Mouse (Mus musculus) cerebellum, adult 18-20 months (tissue): ENCODE data around the gene Vmn1r39.
A peak's percentile ranks its signal among the peaks of the same experiment; 100 is the strongest.
"Not testable (repeated sequence)": the region's sequence is repeated elsewhere in the genome, so short reads cannot be mapped to it uniquely, and the experiment has no call there.

Experiments
- DNase-seq, 2 experiments: peaks; one replicate each; pipeline ENCODE4 v3.0.0; 2021

Gene Vmn1r39

GRCm38 (mm10) chr6:66810509-66810908 lies at the start of gene Vmn1r39:
Vmn1r39 (minus strand) TSS chr6:66810609.
- no peak for DNase-seq

DNA sequence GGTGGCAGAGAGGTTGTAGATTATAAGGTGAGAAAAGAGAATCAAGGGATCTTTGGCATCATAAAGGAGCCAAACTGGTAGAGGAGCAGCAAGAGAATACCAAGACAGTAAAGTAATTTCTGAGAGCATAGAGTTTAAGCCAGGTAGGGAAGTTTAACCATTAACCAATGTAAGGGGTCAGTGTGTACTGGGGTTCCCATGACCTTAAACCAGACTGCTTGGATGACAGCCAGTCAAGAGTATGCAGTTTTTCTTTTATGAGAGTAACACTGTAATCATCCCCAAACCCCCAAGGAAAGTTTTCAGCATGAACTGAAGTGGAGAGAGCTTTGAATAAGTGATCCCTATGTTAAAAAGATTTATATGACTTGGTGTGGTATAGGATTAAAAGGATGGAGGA lies 49.0 kb upstream of the Vmn1r39 start:
- no peak for DNase-seq

GRCm38 (mm10) chr6:66858356-66858755 lies 47.9 kb upstream of the Vmn1r39 start:
- no peak for DNase-seq

- DNase-seq = no peak
Measured at GRCm38 (mm10) chr6:66856236-66856635, 45.8 kb upstream of the Vmn1r39 start.

- no peak for DNase-seq
Measured at GRCm38 (mm10) chr6:66848936-66849335, 38.5 kb upstream of the Vmn1r39 start.

DNA sequence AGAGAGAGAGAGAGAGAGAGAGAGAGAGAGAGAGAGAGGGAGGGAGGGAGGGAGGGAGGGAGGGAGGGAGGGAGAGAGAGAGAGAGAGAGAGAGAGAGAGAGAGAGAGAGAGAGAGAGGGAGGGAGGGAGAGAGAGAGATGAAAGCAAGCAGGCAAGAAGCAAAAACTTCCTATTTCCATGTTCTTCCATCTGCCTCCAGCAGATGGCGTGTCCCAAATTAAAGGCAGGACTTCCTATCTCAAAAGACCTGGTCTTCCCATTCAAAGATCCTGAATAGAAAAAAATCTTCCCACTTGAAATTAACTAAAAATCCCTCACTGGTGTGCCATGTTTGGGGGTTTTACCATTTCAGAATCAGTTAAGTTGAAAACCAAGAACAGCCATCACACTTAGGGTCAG lies 30.2 kb upstream of the Vmn1r39 start:
- DNase-seq = peak; percentile 11 to 29

- no peak for DNase-seq
Measured at GRCm38 (mm10) chr6:66836932-66837331, 26.5 kb upstream of the Vmn1r39 start.

GRCm38 (mm10) chr6:66806311-66806710 lies 4.1 kb downstream of the Vmn1r39 start:
- DNase-seq = no peak

DNA sequence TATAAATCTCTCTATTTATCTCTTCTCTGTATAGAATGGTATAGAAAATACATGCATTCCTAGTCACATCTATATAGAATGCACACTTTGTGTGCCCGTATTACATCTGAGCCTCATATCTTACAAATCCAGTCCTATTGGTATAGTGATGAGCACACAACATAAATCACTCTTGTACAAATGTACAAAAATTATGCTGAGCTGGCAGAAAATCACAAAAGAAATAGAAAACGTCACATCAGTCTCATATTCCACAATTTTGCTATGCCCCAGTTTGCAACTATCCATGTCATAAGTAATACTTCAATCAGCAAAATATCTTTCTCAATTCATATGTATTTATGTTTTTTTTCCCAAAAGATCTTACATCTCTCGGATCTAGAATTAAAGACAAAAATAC lies 4.7 kb downstream of the Vmn1r39 start:
- no peak for DNase-seq

- DNase-seq = not testable (repeated sequence)
Measured at GRCm38 (mm10) chr6:66782527-66782926, 27.9 kb downstream of the Vmn1r39 start, which contains the start of gene Vmn1r38. Vmn1r38 (minus strand) TSS chr6:66782627.
